Mouse (Mus musculus): Measurements from ENCODE around the gene Arsg.

GRCm38 (mm10) chr11:109497990-109498389, 24.8 kb downstream of the Arsg start:
- TF ChIP-seq CTCF (IDR thresholded peaks at IDR 0.05; ENCODE audit: low read depth) (no peak), EP300 (optimal IDR thresholded peaks at IDR 0.05) (no peak)
